Mouse (Mus musculus) heart, embryonic 13.5 days (tissue): ENCODE measurements around the gene Ggn. TPM values are rescaled to one million over a fixed set of nuclear protein-coding genes. Genes with fewer than 3 reads are reported as not detected.

Experiments
- ATAC-seq: fragments of 200-750 bp; cut with Nextera tagmentation; 2 replicates; pipeline ENCODE4 v1.8.0; 2017; ENCODE audit warnings: moderate TSS enrichment; ENCODE audit not compliant: insufficient number of reproducible peaks, low FRiP score, low TSS enrichment; ENCODE audit errors: extremely low read depth
- H3K27ac ChIP-seq: fragments of 300-500 bp; sonication (generic); replicated peaks from 2 replicates; pipeline ENCODE4 v1.5.1; 2015; ENCODE audit warnings: moderate library complexity, mild to moderate bottlenecking, inconsistent platforms
- H3K27me3 ChIP-seq: fragments of 300-500 bp; sonication (generic); replicated peaks from 2 replicates; pipeline ENCODE4 v1.6.1; 2015; ENCODE audit warnings: mild to moderate bottlenecking, inconsistent platforms
- H3K36me3 ChIP-seq: fragments of 300-500 bp; sonication (generic); 2 replicates; pipeline ENCODE4 v1.6.1; 2015; ENCODE audit warnings: mild to moderate bottlenecking, inconsistent platforms
- H3K4me1 ChIP-seq: fragments of 300-500 bp; sonication (generic); 2 replicates; pipeline ENCODE4 v1.6.1; 2015; ENCODE audit warnings: inconsistent platforms
- H3K4me2 ChIP-seq: fragments of 300-500 bp; sonication (generic); 2 replicates; pipeline ENCODE4 v1.6.1; 2015; ENCODE audit warnings: inconsistent platforms, mild to moderate bottlenecking, moderate library complexity
- H3K4me3 ChIP-seq: fragments of 300-500 bp; sonication (generic); 2 replicates; pipeline ENCODE4 v1.5.1; 2015; ENCODE audit warnings: moderate library complexity, mild to moderate bottlenecking, inconsistent platforms
- H3K9ac ChIP-seq: fragments of 300-500 bp; sonication (generic); 2 replicates; pipeline ENCODE4 v1.6.1; 2015; ENCODE audit warnings: inconsistent platforms, mild to moderate bottlenecking, moderate library complexity
- H3K9me3 ChIP-seq: fragments of 300-500 bp; sonication (generic); 2 replicates; pipeline ENCODE4 v1.6.1; 2016; ENCODE audit warnings: inconsistent platforms
- WGBS: fragments of 180-500 bp; shearing (Covaris S2); methylation state at CpG from one replicate; pipeline ENCODE4 v1.1.7; 2015; ENCODE audit warnings: mixed read lengths; 5-methylcytosine and 5-hydroxymethylcytosine counted together
- polyA plus RNA-seq: library from polyadenylated mRNA; unstranded; fragments of >200 nt; fragmentation: Nextera tagmentation; extraction: Ambion mirVana; gene quantifications from 2 replicates; pipeline ENCODE4 v1.2.1, GENCODE M21; 2015

Ggn gene
- polyA plus RNA-seq, 1 experiment from 2014 or later, result 0.48 TPM

- no peak; the same call in 1 of the 2 replicates for ATAC-seq
- Histone ChIP-seq H3K4me3 (no peak overlapping the region), H3K36me3 (peaks cover 8% of the 10 kb centered on the region; the same call in 1 of the 2 replicates), H3K9me3 (no peaks in the 10 kb centered on the region), H3K9ac (no peak overlapping the region), H3K4me2 (no peak overlapping the region), H3K27me3 (peaks cover 57% of the 10 kb centered on the region), H3K27ac (no peak overlapping the region), H3K4me1 (peaks cover 11% of the 10 kb centered on the region)
- 13% methylated on average over 9 of the region's 9 CpGs for WGBS
Observed at GRCm38 (mm10) chr7:29162750-29163525, 7.1 kb upstream of the Ggn start.

DNA sequence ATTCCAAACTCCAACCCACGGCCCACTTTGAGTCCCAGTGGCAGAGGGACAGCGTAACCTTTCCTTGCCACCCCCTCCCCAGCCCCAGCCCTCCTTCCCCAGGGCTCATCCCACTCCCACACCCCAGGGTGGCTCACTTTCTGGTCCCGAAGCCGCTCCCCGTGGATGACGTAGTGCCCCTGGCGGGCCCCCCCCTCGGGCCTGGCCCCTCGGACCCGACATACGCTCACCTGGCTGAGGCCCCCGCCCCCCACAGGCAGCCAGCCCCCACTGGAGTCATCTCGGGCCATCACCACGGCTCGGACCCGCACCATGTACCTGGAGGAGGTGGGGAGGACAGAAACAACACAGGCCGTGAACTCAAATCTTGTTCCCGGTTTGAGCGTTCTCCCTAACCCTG is 2.4 kb upstream of the Ggn start:
- Histone ChIP-seq H3K27me3 (peaks cover 57% of the 10 kb centered on the region), H3K9ac (peak overlapping the region; percentile 33; the same call in 1 of the 2 replicates), H3K4me3 (peak overlapping the region; percentile 62; the same call in 1 of the 2 replicates), H3K4me1 (peaks cover 51% of the 10 kb centered on the region), H3K4me2 (peak overlapping the region; percentile 74; the same call in 1 of the 2 replicates), H3K27ac (no peak overlapping the region), H3K9me3 (no peaks in the 10 kb centered on the region), H3K36me3 (peaks cover 2% of the 10 kb centered on the region; the same call in 1 of the 2 replicates)
- WGBS, result 21% methylated on average over 18 of the region's 19 CpGs
- no peak for ATAC-seq

GRCm38 (mm10) chr7:29168121-29168695 is 1.8 kb upstream of the Ggn start:
- Histone ChIP-seq H3K27me3 (peaks cover 62% of the 10 kb centered on the region), H3K4me3 (peak overlapping the region; percentile 62), H3K4me1 (peaks cover 46% of the 10 kb centered on the region), H3K36me3 (peaks cover 7% of the 10 kb centered on the region; the same call in 1 of the 2 replicates), H3K9me3 (no peaks in the 10 kb centered on the region), H3K4me2 (peak overlapping the region; percentile 74), H3K9ac (peak overlapping the region; percentile 78), H3K27ac (no peak overlapping the region)
- no peak for ATAC-seq
- WGBS, result 6% methylated on average over 10 of the region's 10 CpGs

GRCm38 (mm10) chr7:29168791-29169230 is 1.2 kb upstream of the Ggn start:
- under 1% methylated on average over 14 of the region's 14 CpGs for WGBS
- Histone ChIP-seq H3K27me3 (peaks cover 68% of the 10 kb centered on the region), H3K9ac (peak overlapping the region; percentile 78)

DNA sequence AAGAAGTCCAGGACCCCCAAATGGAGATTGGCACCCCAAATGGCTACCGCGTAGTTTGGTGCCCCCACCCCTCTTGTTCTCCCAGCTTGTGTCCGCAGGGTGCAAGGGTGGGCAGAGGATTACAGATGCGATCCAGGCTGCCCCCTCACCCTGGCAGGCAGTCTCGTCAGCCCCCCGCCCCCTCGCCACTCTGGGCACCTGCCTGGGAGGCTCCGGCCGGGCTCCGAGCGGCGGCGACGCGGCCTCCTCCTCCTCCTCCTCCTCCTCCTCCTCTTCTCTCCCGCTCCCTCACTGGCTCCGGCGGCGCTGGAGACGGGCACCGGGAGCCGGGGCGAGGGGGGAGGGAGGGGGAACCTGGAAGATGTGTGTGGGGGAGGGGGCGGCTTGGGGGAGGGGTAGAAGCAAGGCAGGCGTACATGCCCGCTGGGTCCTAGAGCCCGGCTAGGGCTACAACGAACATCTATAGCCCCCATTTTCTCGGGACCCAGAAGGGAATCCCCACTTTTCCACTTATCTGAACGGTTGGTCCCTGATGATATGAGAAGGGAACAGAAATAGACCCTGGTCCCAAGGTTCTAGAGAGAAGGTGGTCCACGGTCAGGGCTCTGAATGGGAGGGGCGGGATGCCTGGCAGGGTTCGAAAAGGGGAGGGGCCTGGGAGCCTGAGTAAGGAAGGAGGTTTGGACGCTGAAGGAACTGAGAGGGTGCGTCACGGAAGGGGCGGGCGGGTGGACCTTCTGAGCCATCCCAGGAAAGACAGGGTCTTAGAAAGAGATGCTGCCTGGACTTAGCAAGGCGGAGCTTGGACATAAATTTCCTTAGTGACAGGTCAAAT is 562 bp upstream of the Ggn start:
- peaks cover 45% of the 10 kb centered on the region for H3K4me1 ChIP-seq
- H3K36me3 ChIP-seq, result peaks cover 20% of the 10 kb centered on the region
- H3K4me3 ChIP-seq, result peak overlapping the region; percentile 62
- H3K4me2 ChIP-seq, result peak overlapping the region; percentile 74
- H3K27me3 ChIP-seq, result peaks cover 75% of the 10 kb centered on the region
- peak; percentile 40; the same call in 1 of the 2 replicates for ATAC-seq
- H3K9ac ChIP-seq, result peak overlapping the region; percentile 78
- no peaks in the 10 kb centered on the region for H3K9me3 ChIP-seq
- WGBS, result 1% methylated on average over 31 of the region's 39 CpGs
- H3K27ac ChIP-seq, result peak overlapping the region; percentile 72

More at GRCm38 (mm10) chr7:29168791-29169230, 1.2 kb upstream of the Ggn start:
- H3K27ac ChIP-seq, result 0 out of 2 replicates have a peak overlapping the region, but pooled peaks have one; percentile 72
- peaks cover 13% of the 10 kb centered on the region for H3K36me3 ChIP-seq
- no peaks in the 10 kb centered on the region for H3K9me3 ChIP-seq
- H3K4me2 ChIP-seq, result peak overlapping the region; percentile 74
- H3K4me1 ChIP-seq, result peaks cover 45% of the 10 kb centered on the region
- H3K4me3 ChIP-seq, result peak overlapping the region; percentile 62
- ATAC-seq, result no peak

DNA sequence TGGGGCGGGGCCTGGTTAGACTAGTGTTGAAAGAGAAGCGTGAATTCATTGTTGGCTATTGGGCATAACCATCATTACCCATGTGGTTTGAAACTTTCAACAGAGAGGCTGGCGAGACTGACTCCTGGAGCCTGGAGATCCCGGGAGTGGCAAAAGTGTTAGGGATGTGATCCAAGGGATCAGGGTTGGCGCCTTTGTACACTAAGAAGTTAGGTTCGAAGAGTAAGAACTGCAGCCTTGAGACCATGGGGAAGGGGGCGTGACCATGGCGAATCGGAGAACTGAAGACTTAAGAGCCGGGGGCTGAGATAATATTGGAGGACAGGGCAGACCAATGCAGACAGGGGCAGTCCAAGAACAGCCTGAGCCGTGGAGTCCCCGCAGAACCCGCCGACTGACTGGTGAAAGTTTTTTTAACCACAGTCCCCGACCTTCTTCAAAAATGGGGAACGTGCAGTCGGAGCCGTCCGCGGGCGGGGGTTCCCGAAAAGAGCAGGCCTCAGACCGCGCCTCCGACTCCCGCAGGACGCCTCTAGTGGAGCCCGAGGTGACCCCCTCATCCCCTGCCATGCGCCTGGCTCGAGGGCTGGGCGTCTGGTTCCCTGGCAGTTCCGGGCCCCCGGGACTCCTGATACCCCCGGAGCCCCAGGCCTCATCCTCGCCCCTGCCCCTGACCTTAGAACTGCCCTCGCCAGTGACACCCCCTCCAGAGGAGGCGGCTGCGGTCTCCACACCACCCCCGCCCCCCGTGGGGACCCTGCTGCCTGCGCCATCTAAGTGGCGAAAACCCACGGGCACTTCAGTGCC is 948 bp downstream of the Ggn start:
- no peak for ATAC-seq
- Histone ChIP-seq H3K4me1 (peaks cover 45% of the 10 kb centered on the region), H3K36me3 (peaks cover 35% of the 10 kb centered on the region), H3K4me2 (peak overlapping the region; percentile 74), H3K4me3 (peak overlapping the region; percentile 62), H3K27me3 (peaks cover 82% of the 10 kb centered on the region), H3K9ac (peak overlapping the region; percentile 78), H3K27ac (no peak overlapping the region), H3K9me3 (no peaks in the 10 kb centered on the region)
- WGBS, result 1% methylated on average over 43 of the region's 43 CpGs

GRCm38 (mm10) chr7:29171562-29172097 is 1.6 kb downstream of the Ggn start:
- Histone ChIP-seq H3K36me3 (peaks cover 41% of the 10 kb centered on the region), H3K4me2 (peak overlapping the region; percentile 74), H3K4me3 (peak overlapping the region; percentile 62), H3K27ac (no peak overlapping the region), H3K4me1 (peaks cover 45% of the 10 kb centered on the region), H3K27me3 (peaks cover 76% of the 10 kb centered on the region), H3K9me3 (no peaks in the 10 kb centered on the region), H3K9ac (peak overlapping the region; percentile 78)
- ATAC-seq, result no peak
- 4% methylated on average over 34 of the region's 34 CpGs for WGBS

DNA sequence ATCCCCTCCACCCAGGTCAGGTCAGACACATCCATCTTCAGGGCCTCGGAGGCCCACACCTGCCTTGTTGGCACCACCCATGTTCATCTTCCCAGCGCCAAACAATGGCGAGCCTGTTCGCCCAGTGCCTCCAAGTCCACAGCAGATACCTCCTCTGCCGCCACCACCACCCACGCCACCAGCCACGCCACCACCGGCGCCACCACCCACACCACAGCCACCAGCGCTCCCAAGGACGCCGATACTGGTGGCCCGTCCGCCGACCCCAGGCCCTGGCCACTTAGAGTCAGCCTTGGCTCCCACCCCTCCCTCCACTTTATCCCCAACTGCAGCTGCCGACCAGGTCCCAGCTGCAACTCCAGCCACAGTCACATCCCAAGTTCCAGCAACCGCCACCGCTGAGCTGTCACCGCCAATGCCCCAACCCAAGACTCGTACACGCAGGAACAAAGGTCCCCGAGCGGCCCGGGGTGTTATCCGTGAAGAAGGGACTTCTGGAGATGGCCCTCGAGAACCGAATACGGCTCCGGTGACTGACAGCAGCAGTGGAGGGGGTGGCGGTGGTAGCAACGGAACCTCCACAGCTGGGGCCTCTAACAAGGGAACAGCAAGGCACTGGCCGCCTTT is 2.5 kb downstream of the Ggn start:
- 28% methylated on average over 32 of the region's 32 CpGs for WGBS
- H3K27me3 ChIP-seq, result peaks cover 69% of the 10 kb centered on the region
- peak overlapping the region; percentile 74; the same call in 1 of the 2 replicates for H3K4me2 ChIP-seq
- H3K36me3 ChIP-seq, result peaks cover 48% of the 10 kb centered on the region
- H3K4me3 ChIP-seq, result peak overlapping the region; percentile 62; the same call in 1 of the 2 replicates
- H3K9me3 ChIP-seq, result no peaks in the 10 kb centered on the region
- peaks cover 45% of the 10 kb centered on the region for H3K4me1 ChIP-seq
- no peak overlapping the region for H3K9ac ChIP-seq
- no peak overlapping the region for H3K27ac ChIP-seq
- ATAC-seq, result no peak

- no peak overlapping the region; the same call in 1 of the 2 replicates for H3K4me2 ChIP-seq
- 0 out of 2 replicates have a peak overlapping the region, but pooled peaks have one; percentile 80 for H3K4me3 ChIP-seq
- 93% methylated on average over 4 of the region's 4 CpGs for whole genome bisulfite sequencing
- ATAC-seq, result no peak
- peaks cover 20% of the 10 kb centered on the region for H3K4me1 ChIP-seq
- H3K9me3 ChIP-seq, result no peaks in the 10 kb centered on the region
- peaks cover 52% of the 10 kb centered on the region for H3K36me3 ChIP-seq
- no peak overlapping the region for H3K9ac ChIP-seq
- peaks cover 20% of the 10 kb centered on the region for H3K27me3 ChIP-seq
- no peak overlapping the region for H3K27ac ChIP-seq
Observed at GRCm38 (mm10) chr7:29178106-29178505, 8.1 kb downstream of the Ggn start.

GRCm38 (mm10) chr7:29179323-29179722 is 9.3 kb downstream of the Ggn start:
- Histone ChIP-seq H3K27ac (0 out of 2 replicates have a peak overlapping the region, but pooled peaks have one; percentile 10), H3K4me2 (peak overlapping the region; percentile 93), H3K9ac (peak overlapping the region; percentile 93), H3K4me1 (peaks cover 20% of the 10 kb centered on the region), H3K4me3 (peak overlapping the region; percentile 80), H3K9me3 (no peaks in the 10 kb centered on the region), H3K36me3 (peaks cover 40% of the 10 kb centered on the region), H3K27me3 (peaks cover 8% of the 10 kb centered on the region; the same call in 1 of the 2 replicates)
- WGBS, result 25% methylated on average over 7 of the region's 7 CpGs
- no peak for ATAC-seq
